Mouse (Mus musculus) telencephalon, adult 2 months (tissue): ENCODE measurements around the gene Oxt.
A peak's percentile ranks its signal among the peaks of the same experiment; 100 is the strongest.

Experiments
- DNase-seq: peaks from one replicate; pipeline ENCODE4 v3.0.0-alpha.2; 2011; ENCODE audit warnings: low read depth, low spot score

The Oxt gene

GRCm38 (mm10) chr2:130578148-130578547 lies 2.2 kb downstream of the Oxt start:
- peak; percentile 9 for DNase-seq

GRCm38 (mm10) chr2:130579791-130580190 lies 3.8 kb downstream of the Oxt start:
- no peak for DNase-seq

- DNase-seq = no peak
Observed at GRCm38 (mm10) chr2:130581201-130581600, 5.2 kb downstream of the Oxt start.

GRCm38 (mm10) chr2:130582552-130582951 lies 6.6 kb downstream of the Oxt start, which contains the start of gene Avp:
Avp (minus strand) TSS chr2:130582554.
- no peak for DNase-seq

GRCm38 (mm10) chr2:130583902-130584560 lies 8.1 kb downstream of the Oxt start:
- DNase-seq = no peak

- DNase-seq = peak; percentile 64
Observed at GRCm38 (mm10) chr2:130586016-130586415, 10.0 kb downstream of the Oxt start.

GRCm38 (mm10) chr2:130588373-130588772 lies 12.4 kb downstream of the Oxt start:
- DNase-seq = no peak

GRCm38 (mm10) chr2:130589157-130589556 lies 13.2 kb downstream of the Oxt start:
- DNase-seq = no peak

- no peak for DNase-seq
Observed at GRCm38 (mm10) chr2:130589761-130590160, 13.8 kb downstream of the Oxt start.

- DNase-seq = no peak
Observed at GRCm38 (mm10) chr2:130591016-130591415, 15.0 kb downstream of the Oxt start.

- no peak for DNase-seq
Observed at GRCm38 (mm10) chr2:130595596-130595995, 19.6 kb downstream of the Oxt start.

GRCm38 (mm10) chr2:130597601-130598010 lies 21.6 kb downstream of the Oxt start:
- peak; percentile 17 for DNase-seq

- no peak for DNase-seq
Observed at GRCm38 (mm10) chr2:130598399-130598798, 22.4 kb downstream of the Oxt start.

- DNase-seq = no peak
Observed at GRCm38 (mm10) chr2:130602195-130602594, 26.2 kb downstream of the Oxt start.

- no peak for DNase-seq
Observed at GRCm38 (mm10) chr2:130613091-130613490, 37.1 kb downstream of the Oxt start.

- DNase-seq = no peak
Observed at GRCm38 (mm10) chr2:130618972-130619371, 43.0 kb downstream of the Oxt start.
